Mouse (Mus musculus): ENCODE measurements around the gene Xpot.

GRCm38 (mm10) chr10:121662711-121663110, 36.6 kb upstream of the Xpot start:
- TF ChIP-seq CTCF (IDR thresholded peaks at IDR 0.05; ENCODE audit: insufficient read depth, low read depth, low read length) (no peak), POLR2A (IDR thresholded peaks at IDR 0.05; ENCODE audit: insufficient read depth, low read depth, low read length) (no peak)
